Mouse (Mus musculus): ENCODE data around the gene Slc17a5.

GRCm38 (mm10) chr9:78531816-78532215, 56.0 kb downstream of the Slc17a5 start:
- TF ChIP-seq GATA1 (IDR thresholded peaks at IDR 0.05; ENCODE audit: borderline replicate concordance, low read length) (no peak), FLI1 (IDR thresholded peaks at IDR 0.05; ENCODE audit: low read length) (no peak)
